Mouse (Mus musculus) heart, adult 10 weeks (tissue): ENCODE measurements around the gene Gm10642. TPM values are rescaled to one million over a fixed set of nuclear protein-coding genes. Genes with fewer than 3 reads are reported as not detected.

Experiments used
- polyA plus RNA-seq: library from polyadenylated mRNA; stranded (reverse); fragments of 350-450 nt; fragmentation: Illumina TruSeq; extraction: RNeasy Lipid Tissue Mini Kit (QIAGEN cat#74804); gene quantifications from one replicate; pipeline ENCODE4 v1.2.3, GENCODE M21; 2014; ENCODE audit warnings: low read depth, low replicate concordance

The Gm10642 gene
- not detected for polyA plus RNA-seq

DNA sequence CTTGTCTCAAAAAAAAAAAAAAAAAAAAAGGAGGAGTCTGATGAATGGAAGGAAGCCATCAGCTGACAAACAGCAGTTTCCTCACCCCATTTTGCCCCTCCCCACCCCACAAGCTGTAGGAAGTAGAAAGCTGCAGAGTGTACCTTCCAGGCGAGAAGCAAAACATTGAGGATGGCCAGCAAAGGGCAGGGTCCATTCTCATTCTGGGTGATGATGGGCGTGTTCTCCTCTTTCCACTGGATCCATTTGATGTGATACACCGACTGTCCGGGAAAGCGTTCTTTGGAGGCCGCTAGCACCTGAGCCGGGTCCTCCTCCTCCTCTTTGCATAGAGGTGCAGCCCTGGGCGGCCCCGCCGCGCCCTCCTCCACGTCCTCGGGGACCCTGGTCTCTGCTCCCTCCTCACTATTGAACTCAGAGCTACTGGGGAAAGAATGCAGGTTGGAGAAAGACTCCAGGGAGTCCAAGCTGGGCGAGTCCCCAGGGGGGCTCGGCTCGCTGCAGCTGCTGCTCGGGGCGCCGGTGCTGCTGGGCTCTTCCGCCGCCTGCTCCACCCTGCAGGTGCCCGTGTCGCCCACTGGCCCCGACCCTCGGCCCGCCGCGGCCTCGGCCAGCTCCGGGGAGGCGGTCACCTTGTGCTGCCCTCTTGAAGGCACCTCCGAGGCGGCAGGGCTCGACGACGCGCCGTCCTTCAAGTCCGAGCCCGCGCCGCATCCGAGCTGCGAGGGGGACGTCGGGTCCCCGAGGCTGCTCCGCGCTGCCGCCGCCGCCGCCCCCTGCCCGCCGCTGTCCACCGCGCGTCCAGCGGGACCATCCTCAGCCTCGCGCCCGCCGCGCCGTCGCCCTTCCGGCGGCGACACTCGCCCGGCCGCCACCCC, at the start of gene Gm10642:
Gene Gm10642 (plus strand): TSS at position 122 of the 878 bp plus-strand sequence.

DNA sequence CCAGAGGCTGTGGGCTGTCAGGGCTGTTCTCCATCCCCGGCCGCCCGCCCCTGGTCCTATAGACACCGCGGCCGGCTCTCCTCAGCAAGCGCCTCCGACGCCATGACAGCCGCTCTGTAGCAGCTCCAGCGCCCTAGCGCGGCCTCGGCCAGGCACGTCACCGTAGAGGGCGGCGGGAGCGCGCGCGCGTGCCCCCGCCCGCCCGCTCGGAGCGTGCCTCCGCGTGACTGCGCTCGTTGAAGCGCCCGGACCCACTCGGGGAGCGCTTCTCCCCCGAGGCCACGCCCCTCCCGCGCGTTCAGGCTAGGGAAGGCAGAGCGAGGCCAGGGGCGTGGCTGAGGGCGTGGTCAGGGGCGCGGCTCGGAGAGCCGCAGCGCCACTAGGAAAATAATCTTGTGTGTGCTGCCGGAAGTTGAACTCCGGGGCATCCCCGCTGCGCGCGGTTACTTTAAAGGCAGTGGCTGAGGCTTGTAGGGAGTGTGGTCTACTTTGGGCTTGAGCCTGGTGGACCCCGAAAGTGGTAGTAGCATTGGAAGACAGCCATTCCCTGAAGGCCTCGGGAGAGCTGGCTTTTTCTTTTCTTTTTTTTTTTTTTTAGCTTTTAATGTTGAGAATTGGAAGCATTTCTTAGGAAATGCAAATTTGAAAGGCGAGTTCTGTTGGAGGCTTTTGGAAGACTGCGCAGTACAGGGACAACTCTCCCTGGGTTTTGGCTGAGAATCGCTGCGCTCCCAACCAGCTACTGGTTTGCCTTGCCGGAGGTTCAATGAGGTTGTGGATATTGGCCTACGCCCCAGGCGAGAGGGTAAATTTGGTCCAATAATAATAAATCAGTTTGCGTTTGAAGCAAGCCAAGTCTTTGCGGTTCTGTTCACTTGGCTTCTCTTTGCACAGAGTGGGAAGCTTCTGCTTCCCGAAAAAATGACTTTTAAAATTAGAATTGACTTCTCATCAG, 1.2 kb downstream of the Gm10642 start, which contains the start of gene Mindy2:
Gene Mindy2 (minus strand): TSS at position 162 of the 955 bp plus-strand sequence.

DNA sequence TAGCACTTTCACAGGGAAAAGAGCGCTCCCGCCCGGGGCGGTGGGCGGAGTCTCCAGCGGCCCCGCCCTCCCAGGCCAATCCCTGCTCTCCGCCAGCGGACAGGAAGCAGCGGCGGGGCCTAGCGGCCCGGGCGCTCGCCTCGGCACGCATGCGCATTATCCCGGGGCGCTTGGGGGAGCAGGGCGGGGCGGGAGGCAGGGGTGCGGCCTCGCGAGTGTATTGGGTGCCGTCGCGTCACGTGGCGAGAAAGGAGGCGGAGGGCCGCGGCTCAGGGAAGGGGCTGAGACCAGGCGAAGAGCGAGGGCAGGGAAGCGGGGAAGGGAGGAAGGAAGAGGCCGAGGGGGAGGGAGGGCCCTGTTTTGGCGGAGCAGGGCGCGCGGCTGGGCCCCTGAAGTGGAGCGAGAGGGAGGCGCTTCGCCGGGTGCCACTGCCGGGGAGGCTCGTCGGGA, 22.7 kb downstream of the Gm10642 start, which contains the start of gene Adam10:
Gene Adam10 (plus strand): TSS at position 316 of the 450 bp plus-strand sequence.

Other genes starting within 250 kb of the Gm10642 start
- 0.60 TPM for gene Ccnb2, start 234.7 kb upstream of the Gm10642 start, polyA plus RNA-seq
- gene Rnf111, start 152.5 kb upstream of the Gm10642 start, polyA plus RNA-seq = 15.8 TPM
- 29.1 TPM for gene Sltm, start 113.5 kb upstream of the Gm10642 start, polyA plus RNA-seq
- 21.8 TPM for gene Mindy2, start 923 bp downstream of the Gm10642 start, polyA plus RNA-seq
- gene Adam10, start 22.7 kb downstream of the Gm10642 start, polyA plus RNA-seq = 27.7 TPM